Mouse (Mus musculus) midbrain, embryonic 13.5 days (tissue): ENCODE data around the gene Entpd5. TPM values are rescaled to one million over a fixed set of nuclear protein-coding genes. Genes with fewer than 3 reads are reported as not detected.

Experiments used
- ATAC-seq: fragments of 200-750 bp; cut with Nextera tagmentation; 2 replicates; pipeline ENCODE4 v1.8.0; 2017; ENCODE audit warnings: mild to moderate bottlenecking, moderate TSS enrichment, moderate library complexity
- H3K27ac ChIP-seq: fragments of 300-500 bp; sonication (generic); 2 replicates; pipeline ENCODE4 v1.5.1; 2015; ENCODE audit warnings: inconsistent platforms, mild to moderate bottlenecking, moderate library complexity
- H3K27me3 ChIP-seq: fragments of 300-500 bp; sonication (generic); 2 replicates; pipeline ENCODE4 v1.6.1; 2015; ENCODE audit warnings: mild to moderate bottlenecking, inconsistent platforms
- H3K36me3 ChIP-seq: fragments of 300-500 bp; sonication (generic); 2 replicates; pipeline ENCODE4 v1.6.1; 2015; ENCODE audit warnings: mild to moderate bottlenecking, inconsistent platforms
- H3K4me1 ChIP-seq: fragments of 300-500 bp; sonication (generic); replicated peaks from 2 replicates; pipeline ENCODE4 v1.6.1; 2015; ENCODE audit warnings: inconsistent platforms
- H3K4me2 ChIP-seq: fragments of 300-500 bp; sonication (generic); replicated peaks from 2 replicates; pipeline ENCODE4 v1.6.1; 2015; ENCODE audit warnings: moderate library complexity, mild to moderate bottlenecking, inconsistent platforms
- H3K4me3 ChIP-seq: fragments of 300-500 bp; sonication (generic); replicated peaks from 2 replicates; pipeline ENCODE4 v1.5.1; 2015; ENCODE audit warnings: mild to moderate bottlenecking, inconsistent platforms
- H3K9ac ChIP-seq: fragments of 300-500 bp; sonication (generic); replicated peaks from 2 replicates; pipeline ENCODE4 v1.6.1; 2015; ENCODE audit warnings: mild to moderate bottlenecking, inconsistent platforms
- H3K9me3 ChIP-seq: fragments of 300-500 bp; sonication (generic); 2 replicates; pipeline ENCODE4 v1.6.1; 2016; ENCODE audit warnings: mild to moderate bottlenecking, inconsistent platforms
- WGBS: fragments of 180-500 bp; shearing (Covaris S2); methylation state at CpG from one replicate; pipeline ENCODE4 v1.1.7; 2015; 5-methylcytosine and 5-hydroxymethylcytosine counted together
- polyA plus RNA-seq: library from polyadenylated mRNA; unstranded; fragments of >200 nt; fragmentation: Nextera tagmentation; extraction: Ambion mirVana; gene quantifications from 2 replicates; pipeline ENCODE4 v1.2.1, GENCODE M21; 2015

Gene Entpd5
- polyA plus RNA-seq = 9.9 and 10.2 TPM in 2 replicates

- Histone ChIP-seq H3K4me2 (peak within 1 kb of the TSS; percentile 85), H3K27me3 (peaks cover 3% of the 10 kb centered on the region; the same call in 1 of the 2 replicates), H3K4me1 (peaks cover 13% of the 10 kb centered on the region), H3K9ac (peak within 1 kb of the TSS; percentile 79), H3K9me3 (no peaks in the 10 kb centered on the region), H3K27ac (peak within 1 kb of the TSS; percentile 89), H3K4me3 (peak within 1 kb of the TSS; percentile 65), H3K36me3 (no peaks in the 10 kb centered on the region)
- peak; percentile 93 for ATAC-seq
- WGBS = under 1% methylated on average over 56 of the region's 63 CpGs
These were observed at the start of gene Entpd5, which contains the start of gene Bbof1 for GRCm38 (mm10) chr12:84408819-84409507. Gene Entpd5 (minus strand): TSS chr12:84409029. Gene Bbof1 (plus strand): TSS chr12:84409071.

DNA sequence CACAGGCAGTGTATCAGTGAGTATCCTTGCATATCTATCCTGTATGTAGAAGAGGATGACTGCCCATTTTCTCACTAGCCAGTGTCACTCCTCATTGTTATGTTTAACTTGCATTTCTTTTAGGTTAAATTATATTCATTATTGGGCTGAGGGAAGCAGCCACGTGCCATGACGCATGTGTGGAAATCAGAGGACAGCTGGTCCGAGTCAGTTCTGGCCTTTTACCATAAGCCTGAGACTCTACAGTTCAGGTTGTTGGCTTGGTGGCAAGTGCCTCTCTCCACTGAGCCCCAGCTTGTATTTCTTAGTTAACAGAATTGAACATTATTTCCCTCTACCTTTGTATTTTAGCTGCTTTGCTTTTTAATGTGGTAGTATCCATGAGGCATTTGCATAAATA lies 48.1 kb upstream of the Entpd5 start:
- WGBS = 93% methylated on average over 3 of the region's 3 CpGs
- Histone ChIP-seq H3K9ac (no peak overlapping the region), H3K27ac (no peak overlapping the region), H3K4me3 (no peak overlapping the region), H3K4me1 (peaks cover 15% of the 10 kb centered on the region), H3K27me3 (no peaks in the 10 kb centered on the region), H3K36me3 (peaks cover 32% of the 10 kb centered on the region), H3K9me3 (no peaks in the 10 kb centered on the region), H3K4me2 (no peak overlapping the region)
- ATAC-seq = no peak

- ATAC-seq = no peak
- under 1% methylated on average over 11 of the region's 11 CpGs for whole genome bisulfite sequencing
- Histone ChIP-seq H3K9ac (peak overlapping the region; percentile 70), H3K4me2 (peak overlapping the region; percentile 97), H3K9me3 (no peaks in the 10 kb centered on the region), H3K4me1 (peaks cover 25% of the 10 kb centered on the region), H3K36me3 (0 out of 2 replicates have a peak, but pooled peaks cover under 1% of the 10 kb centered on the region), H3K4me3 (peak overlapping the region; percentile 66), H3K27me3 (peaks cover 4% of the 10 kb centered on the region; the same call in 1 of the 2 replicates), H3K27ac (peak overlapping the region; percentile 55)
These were observed 43.0 kb upstream of the Entpd5 start for GRCm38 (mm10) chr12:84451801-84452200.

DNA sequence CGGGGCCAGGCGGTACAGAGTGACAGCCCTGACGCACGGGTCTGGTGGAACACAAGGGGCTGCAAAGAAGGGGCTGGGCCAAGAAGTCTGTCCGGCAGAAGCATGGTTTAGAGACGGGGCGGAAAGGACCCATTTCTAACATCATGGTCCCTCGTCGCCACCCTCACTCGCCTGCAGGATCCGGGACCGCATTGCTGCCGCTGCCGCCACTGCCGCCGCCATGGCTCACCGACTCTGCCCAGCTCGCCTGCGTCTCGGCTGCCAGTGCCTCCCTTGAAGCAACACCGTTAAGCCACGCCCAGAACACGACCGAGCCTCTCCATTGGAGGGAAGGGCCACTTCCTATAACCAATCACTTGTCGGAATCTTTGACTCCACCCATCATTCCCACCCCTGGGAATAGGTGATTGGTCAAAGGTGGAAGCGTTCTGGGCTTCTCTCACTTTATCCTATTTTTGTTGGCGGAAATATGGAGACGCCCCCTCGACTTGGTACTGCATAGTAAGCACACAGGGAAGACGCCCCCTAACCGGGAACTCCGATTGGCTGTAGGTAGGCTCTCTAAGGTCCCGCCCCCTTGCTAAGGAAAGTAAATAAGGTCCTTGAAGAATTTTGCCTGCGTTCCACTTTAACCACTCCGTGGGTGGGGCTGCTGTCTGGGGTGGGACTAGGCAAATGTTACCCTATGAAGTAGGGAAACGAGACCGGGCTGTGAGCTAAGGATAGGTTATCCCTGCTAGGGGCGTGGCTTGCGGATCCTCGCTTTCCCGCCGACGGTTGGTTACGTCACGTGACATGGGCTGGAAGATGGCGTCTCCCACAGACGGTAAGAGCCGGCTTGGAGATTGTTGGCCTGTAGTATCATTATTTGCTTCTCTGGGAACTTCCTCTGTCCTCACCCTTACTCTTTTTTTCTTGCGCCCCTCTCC lies 42.2 kb upstream of the Entpd5 start, which contains the start of the genes Aldh6a1 and Lin52:
Gene Aldh6a1 (minus strand): TSS at position 287 of the 929 bp plus-strand sequence.
Gene Lin52 (plus strand): TSS at position 705 of the 929 bp plus-strand sequence.
- under 1% methylated on average over 49 of the region's 49 CpGs for WGBS

DNA sequence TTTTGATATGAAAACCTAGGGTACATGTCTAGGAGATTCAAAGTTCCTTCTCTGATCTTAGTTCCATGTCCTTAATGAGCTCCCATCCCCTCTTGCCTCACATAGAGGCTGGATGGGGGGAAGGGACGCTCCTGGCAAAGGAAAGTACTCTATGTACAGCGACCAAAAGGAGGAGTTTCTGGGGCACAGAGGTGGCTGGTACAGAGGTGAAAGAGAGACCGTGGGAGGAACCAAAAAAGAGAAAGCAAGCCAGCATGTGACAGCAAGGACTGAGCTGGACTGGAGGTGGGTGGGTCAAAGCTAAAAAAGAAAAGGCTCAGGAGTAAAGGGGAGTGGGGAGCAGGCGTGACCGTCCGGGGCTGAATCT lies 41.5 kb upstream of the Entpd5 start:
- peaks cover 7% of the 10 kb centered on the region; the same call in 1 of the 2 replicates for H3K27me3 ChIP-seq
- no peaks in the 10 kb centered on the region for H3K36me3 ChIP-seq
- H3K4me1 ChIP-seq = peaks cover 25% of the 10 kb centered on the region
- no peak for ATAC-seq
- H3K9me3 ChIP-seq = no peaks in the 10 kb centered on the region
- WGBS = 0% methylated on average over 6 of the region's 6 CpGs
- H3K9ac ChIP-seq = peak overlapping the region; percentile 74
- H3K27ac ChIP-seq = peak overlapping the region; percentile 32
- peak overlapping the region; percentile 97 for H3K4me2 ChIP-seq
- H3K4me3 ChIP-seq = peak overlapping the region; percentile 66

More for the DNA sequence above, 42.2 kb upstream of the Entpd5 start, which contains the start of the genes Aldh6a1 and Lin52:
- H3K4me2 ChIP-seq = peak within 1 kb of the TSS; percentile 97
- peak within 1 kb of the TSS; percentile 74 for H3K9ac ChIP-seq
- H3K9me3 ChIP-seq = no peaks in the 10 kb centered on the region
- peak within 1 kb of the TSS; percentile 55 for H3K27ac ChIP-seq
- peaks cover 25% of the 10 kb centered on the region for H3K4me1 ChIP-seq
- peak; percentile 99 for ATAC-seq
- H3K27me3 ChIP-seq = peaks cover 6% of the 10 kb centered on the region; the same call in 1 of the 2 replicates
- H3K36me3 ChIP-seq = no peaks in the 10 kb centered on the region
- peak within 1 kb of the TSS; percentile 66 for H3K4me3 ChIP-seq

- Histone ChIP-seq H3K9me3 (no peaks in the 10 kb centered on the region), H3K4me2 (peak overlapping the region; percentile 97), H3K27me3 (peaks cover 7% of the 10 kb centered on the region; the same call in 1 of the 2 replicates), H3K9ac (no peak overlapping the region), H3K36me3 (no peaks in the 10 kb centered on the region), H3K4me3 (peak overlapping the region; percentile 66), H3K27ac (no peak overlapping the region), H3K4me1 (peaks cover 25% of the 10 kb centered on the region)
- ATAC-seq = no peak
- WGBS = 55% methylated on average over 10 of the region's 10 CpGs
These were observed 41.1 kb upstream of the Entpd5 start for GRCm38 (mm10) chr12:84449887-84450286.

DNA sequence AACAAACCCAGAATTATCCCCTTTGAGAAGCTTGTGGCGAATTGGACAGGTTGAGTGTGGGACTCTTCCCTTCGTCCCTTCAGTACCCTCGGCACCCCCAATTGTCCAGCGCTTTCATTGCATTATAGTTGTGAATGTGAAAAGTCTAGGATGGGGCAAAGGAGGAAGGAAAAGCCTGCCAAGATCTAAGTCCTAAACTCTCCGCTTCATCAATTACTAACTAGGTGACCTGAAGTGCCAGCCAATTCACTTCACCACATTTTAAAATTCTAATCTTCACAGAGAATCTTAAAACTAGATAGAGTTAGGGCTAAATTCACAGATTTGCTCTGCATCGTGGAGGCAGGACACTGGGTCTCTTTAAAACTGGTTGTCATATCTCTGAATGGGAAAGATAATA lies 39.4 kb upstream of the Entpd5 start:
- Histone ChIP-seq H3K4me3 (no peak overlapping the region), H3K4me2 (no peak overlapping the region), H3K9me3 (no peaks in the 10 kb centered on the region), H3K9ac (no peak overlapping the region), H3K27me3 (peaks cover 7% of the 10 kb centered on the region; the same call in 1 of the 2 replicates), H3K27ac (no peak overlapping the region), H3K36me3 (no peaks in the 10 kb centered on the region), H3K4me1 (peaks cover 23% of the 10 kb centered on the region)
- 85% methylated on average over 6 of the region's 6 CpGs for WGBS
- ATAC-seq = no peak

GRCm38 (mm10) chr12:84447386-84447785 lies 38.6 kb upstream of the Entpd5 start:
- no peak overlapping the region for H3K9ac ChIP-seq
- no peak overlapping the region for H3K4me2 ChIP-seq
- ATAC-seq = no peak
- H3K27ac ChIP-seq = no peak overlapping the region
- H3K9me3 ChIP-seq = 0 out of 2 replicates have a peak, but pooled peaks cover 2% of the 10 kb centered on the region
- no peaks in the 10 kb centered on the region for H3K36me3 ChIP-seq
- H3K27me3 ChIP-seq = peaks cover 7% of the 10 kb centered on the region; the same call in 1 of the 2 replicates
- no peak overlapping the region for H3K4me3 ChIP-seq
- H3K4me1 ChIP-seq = peaks cover 15% of the 10 kb centered on the region
- 63% methylated on average over 1 of the region's 1 CpGs for WGBS

DNA sequence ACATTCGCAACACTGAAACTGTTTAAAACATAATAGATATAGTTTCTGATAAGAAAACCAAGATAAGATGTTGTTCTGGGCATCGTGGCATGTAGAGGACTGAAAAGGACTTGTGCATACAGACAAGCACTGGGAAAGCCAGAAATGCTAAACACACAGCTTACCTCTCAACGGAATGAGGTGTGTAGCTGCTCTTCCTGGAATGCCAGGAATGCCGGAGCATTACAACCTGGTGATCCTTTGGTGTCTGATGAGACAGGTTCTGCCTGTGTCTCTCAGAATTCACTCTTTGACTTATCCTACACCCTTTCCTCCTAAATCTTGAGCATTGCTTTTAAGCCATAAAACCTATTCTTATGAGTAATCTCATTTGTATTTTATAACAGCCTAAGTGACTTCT lies 33.7 kb upstream of the Entpd5 start:
- no peak for ATAC-seq

DNA sequence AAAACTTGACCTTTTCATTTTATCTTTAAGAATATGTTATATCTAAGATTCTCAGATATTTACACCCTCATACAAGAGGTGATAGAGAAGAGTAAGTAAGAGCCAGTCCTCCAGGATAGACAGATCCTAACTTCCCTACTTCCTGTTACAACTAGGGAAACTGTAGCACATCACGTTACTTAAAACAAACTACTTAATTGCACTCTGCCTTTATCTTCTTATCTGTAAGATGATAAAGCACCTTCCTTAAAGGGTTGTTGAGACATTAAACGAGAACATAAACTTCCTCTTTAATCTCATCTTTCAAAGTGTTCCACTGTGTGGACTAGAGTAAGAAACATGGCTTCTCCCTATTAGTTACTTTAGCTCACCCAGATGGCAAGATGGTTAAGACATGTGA lies 29.9 kb upstream of the Entpd5 start:
- Histone ChIP-seq H3K4me3 (no peak overlapping the region), H3K27me3 (no peaks in the 10 kb centered on the region)

More for the DNA sequence above, 33.7 kb upstream of the Entpd5 start:
- no peak overlapping the region for H3K9ac ChIP-seq
- WGBS = 74% methylated on average over 4 of the region's 4 CpGs
- 0 out of 2 replicates have a peak, but pooled peaks cover 2% of the 10 kb centered on the region for H3K9me3 ChIP-seq
- peaks cover 7% of the 10 kb centered on the region; the same call in 1 of the 2 replicates for H3K27me3 ChIP-seq
- no peaks in the 10 kb centered on the region for H3K4me1 ChIP-seq
- H3K27ac ChIP-seq = no peak overlapping the region
- H3K4me3 ChIP-seq = no peak overlapping the region
- H3K36me3 ChIP-seq = peaks cover 3% of the 10 kb centered on the region; the same call in 1 of the 2 replicates
- no peak overlapping the region for H3K4me2 ChIP-seq

DNA sequence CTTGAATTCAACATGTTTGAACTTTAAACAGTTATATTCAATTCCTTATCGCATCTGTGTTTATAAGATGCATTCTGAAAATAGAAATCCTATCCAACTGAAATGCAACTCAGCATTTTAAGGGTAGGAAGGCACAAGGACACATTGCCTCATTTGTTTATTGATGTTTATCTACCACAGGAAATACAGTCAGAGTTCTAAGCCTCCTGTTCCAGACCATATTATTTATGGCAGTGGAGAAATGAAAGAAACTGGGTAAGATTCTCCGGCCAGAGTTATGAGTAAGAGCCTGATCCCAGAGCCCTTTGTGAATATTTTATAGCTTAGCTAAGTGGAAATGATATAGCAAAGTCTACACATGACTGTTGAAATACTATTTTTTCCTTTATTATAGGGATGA lies 21.0 kb upstream of the Entpd5 start:
- H3K4me1 ChIP-seq = no peaks in the 10 kb centered on the region
- H3K36me3 ChIP-seq = peaks cover 12% of the 10 kb centered on the region
- no peak overlapping the region for H3K27ac ChIP-seq
- 93% methylated on average over 2 of the region's 2 CpGs for WGBS
- H3K9ac ChIP-seq = no peak overlapping the region
- H3K27me3 ChIP-seq = no peaks in the 10 kb centered on the region
- no peak for ATAC-seq
- no peak overlapping the region for H3K4me2 ChIP-seq
- H3K9me3 ChIP-seq = no peaks in the 10 kb centered on the region
- no peak overlapping the region for H3K4me3 ChIP-seq

More for the DNA sequence above, 29.9 kb upstream of the Entpd5 start:
- Histone ChIP-seq H3K9ac (no peak overlapping the region), H3K27ac (no peak overlapping the region), H3K9me3 (0 out of 2 replicates have a peak, but pooled peaks cover 2% of the 10 kb centered on the region), H3K36me3 (peaks cover 5% of the 10 kb centered on the region; the same call in 1 of the 2 replicates), H3K4me2 (no peak overlapping the region), H3K4me1 (no peaks in the 10 kb centered on the region)
- ATAC-seq = no peak
- WGBS = 82% methylated on average over 2 of the region's 2 CpGs
